Mouse (Mus musculus): ENCODE measurements around the gene Fam193a. TPM values are rescaled to one million over a fixed set of nuclear protein-coding genes. Genes with fewer than 3 reads are reported as not detected.

The Fam193a gene
- polyA plus RNA-seq, 1 experiment from 2014 or later: 7.8 TPM

DNA sequence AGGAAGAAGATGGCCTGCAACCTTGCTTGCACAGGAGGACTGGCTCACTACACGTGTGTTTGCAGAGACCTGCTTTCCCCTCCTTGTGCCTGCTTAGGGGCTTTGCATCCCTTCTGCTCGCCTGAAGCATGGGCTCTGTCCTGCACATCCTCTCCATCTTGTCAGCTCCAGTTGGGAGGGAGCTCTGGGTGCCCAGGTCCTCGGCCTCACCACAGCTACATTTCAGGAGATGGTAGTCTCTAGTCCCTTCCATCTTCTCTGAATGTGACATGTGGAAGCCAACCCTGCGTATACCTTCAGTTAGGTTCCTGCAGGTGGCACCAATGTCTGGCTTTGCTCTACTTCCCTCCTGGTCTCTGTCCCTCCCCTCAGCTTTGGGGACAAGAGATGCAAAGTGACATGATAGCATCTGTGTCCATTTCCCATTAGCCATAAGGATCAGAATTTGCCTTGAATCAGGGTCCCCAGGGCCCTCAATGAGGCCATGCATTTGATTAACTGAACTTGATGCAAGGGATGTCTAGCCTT is 154.3 kb downstream of the Fam193a start:
- Histone ChIP-seq H3K36me3 (no peaks in the 10 kb centered on the region), H3K9ac (no peak overlapping the region), H3K4me1 (replicated peaks) (peaks cover 27% of the 10 kb centered on the region), H3K4me2 (no peak overlapping the region), H3K4me3 (no peak overlapping the region), H3K27me3 (replicated peaks) (no peaks in the 10 kb centered on the region), H3K9me3 (replicated peaks) (no peaks in the 10 kb centered on the region), H3K27ac (ENCODE audit: poor library complexity, severe bottlenecking) (no peak overlapping the region)
- 55% methylated on average over 4 of the region's 4 CpGs for WGBS
- no peak for ATAC-seq (ENCODE audit: insufficient number of reproducible peaks, low FRiP score)

DNA sequence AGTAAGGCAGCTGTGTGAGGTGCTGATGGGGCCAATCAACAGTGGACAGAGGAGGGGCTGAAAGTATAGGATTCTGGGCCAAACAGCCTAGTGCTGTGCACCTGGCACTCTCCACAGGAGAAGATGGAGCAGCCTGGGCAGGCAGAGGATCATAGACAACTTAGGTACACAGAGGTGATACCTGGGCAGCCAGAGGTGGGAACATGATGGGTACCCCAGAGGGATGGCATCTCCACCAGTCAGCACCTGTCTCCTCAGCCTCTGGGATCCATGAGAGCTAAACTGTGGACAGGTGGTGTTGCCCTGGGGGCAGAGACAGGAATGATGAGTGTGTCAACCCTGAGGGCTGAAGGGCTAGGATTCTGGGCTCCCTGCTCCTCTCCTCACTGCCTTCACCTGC is 154.8 kb downstream of the Fam193a start:
- Histone ChIP-seq H3K4me1 (replicated peaks) (peaks cover 27% of the 10 kb centered on the region), H3K9ac (no peak overlapping the region), H3K36me3 (no peaks in the 10 kb centered on the region), H3K27me3 (replicated peaks) (no peaks in the 10 kb centered on the region), H3K9me3 (replicated peaks) (no peaks in the 10 kb centered on the region), H3K27ac (ENCODE audit: poor library complexity, severe bottlenecking) (no peak overlapping the region), H3K4me3 (no peak overlapping the region), H3K4me2 (no peak overlapping the region)
- ATAC-seq (ENCODE audit: insufficient number of reproducible peaks, low FRiP score): no peak

DNA sequence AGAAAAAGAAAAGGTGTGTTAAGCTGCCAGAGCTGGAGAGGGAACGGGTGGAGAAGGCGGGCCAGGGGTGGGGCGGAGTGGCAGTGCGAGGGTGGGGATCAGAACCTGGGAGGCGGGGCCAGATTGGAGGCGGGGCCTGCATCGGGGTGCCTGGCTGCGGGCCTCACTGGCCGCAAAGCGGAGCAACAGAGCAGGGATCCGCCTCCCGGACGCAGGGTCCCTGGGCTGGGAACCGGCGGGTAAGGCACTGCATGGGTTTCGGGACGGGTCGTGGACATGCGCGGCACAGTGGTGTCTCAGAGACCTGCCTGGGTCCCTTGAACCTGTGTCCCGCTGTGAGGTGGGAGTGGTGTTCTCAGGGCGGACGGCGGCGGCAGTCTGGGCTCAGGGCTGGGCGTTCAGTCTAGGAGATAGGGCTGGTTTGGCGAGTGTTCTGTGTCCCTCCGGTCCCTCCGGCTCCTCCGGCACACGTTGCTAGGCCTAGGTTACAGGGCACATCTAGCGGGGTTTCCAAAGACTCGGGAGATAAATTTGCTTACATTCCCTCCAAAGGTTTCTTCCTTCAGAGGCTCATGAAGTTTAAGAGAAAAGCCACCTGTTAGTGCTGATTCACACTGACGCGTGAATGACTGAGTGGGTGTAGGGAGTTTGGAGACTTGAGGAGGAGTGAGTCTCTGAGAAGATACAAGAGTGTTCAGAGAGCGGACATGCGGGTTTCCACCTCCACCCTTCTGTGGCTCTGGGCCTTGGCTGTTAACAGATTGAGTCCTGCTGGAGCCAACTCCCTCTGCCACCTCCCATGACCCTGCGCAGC is 156.1 kb downstream of the Fam193a start, which contains the start of gene Sh3bp2:
TSS of gene Sh3bp2 (plus strand) at position 176 of the 814 bp plus-strand sequence.
- ATAC-seq (ENCODE audit: insufficient number of reproducible peaks, low FRiP score): peak; percentile 96
- WGBS: 2% methylated on average over 38 of the region's 38 CpGs
- H3K9ac ChIP-seq: peak within 1 kb of the TSS; percentile 76
- H3K36me3 ChIP-seq: no peaks in the 10 kb centered on the region
- H3K4me1 ChIP-seq (replicated peaks): peaks cover 21% of the 10 kb centered on the region
- H3K4me3 ChIP-seq: peak within 1 kb of the TSS; percentile 62
- peak within 1 kb of the TSS; percentile 22; the same call in 1 of the 2 replicates for H3K27ac ChIP-seq (ENCODE audit: poor library complexity, severe bottlenecking)
- no peaks in the 10 kb centered on the region for H3K9me3 ChIP-seq (replicated peaks)
- H3K27me3 ChIP-seq (replicated peaks): no peaks in the 10 kb centered on the region
- peak within 1 kb of the TSS; percentile 82 for H3K4me2 ChIP-seq

DNA sequence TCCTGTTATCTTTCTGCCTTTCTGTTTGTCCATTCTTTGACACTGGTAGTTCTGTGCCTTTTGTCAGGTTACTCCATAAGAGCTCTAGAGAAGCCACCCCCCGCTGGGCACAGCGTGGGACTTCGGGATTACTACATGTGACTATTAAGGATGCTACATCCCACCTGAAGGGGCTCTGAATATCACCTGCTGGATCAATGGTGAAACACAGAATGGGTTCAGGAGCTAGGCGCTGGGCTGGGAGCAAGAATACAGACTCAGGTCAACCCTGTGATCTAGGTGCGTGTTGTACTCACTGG is 156.7 kb downstream of the Fam193a start:
- no peak for ATAC-seq (ENCODE audit: insufficient number of reproducible peaks, low FRiP score)
- H3K4me3 ChIP-seq: peak overlapping the region; percentile 62
- H3K4me1 ChIP-seq (replicated peaks): peaks cover 15% of the 10 kb centered on the region
- 39% methylated on average over 5 of the region's 5 CpGs for WGBS
- no peaks in the 10 kb centered on the region for H3K9me3 ChIP-seq (replicated peaks)
- H3K4me2 ChIP-seq: peak overlapping the region; percentile 82
- H3K9ac ChIP-seq: 0 out of 2 replicates have a peak overlapping the region, but pooled peaks have one; percentile 76
- H3K27me3 ChIP-seq (replicated peaks): no peaks in the 10 kb centered on the region
- no peak overlapping the region for H3K27ac ChIP-seq (ENCODE audit: poor library complexity, severe bottlenecking)
- H3K36me3 ChIP-seq: no peaks in the 10 kb centered on the region

DNA sequence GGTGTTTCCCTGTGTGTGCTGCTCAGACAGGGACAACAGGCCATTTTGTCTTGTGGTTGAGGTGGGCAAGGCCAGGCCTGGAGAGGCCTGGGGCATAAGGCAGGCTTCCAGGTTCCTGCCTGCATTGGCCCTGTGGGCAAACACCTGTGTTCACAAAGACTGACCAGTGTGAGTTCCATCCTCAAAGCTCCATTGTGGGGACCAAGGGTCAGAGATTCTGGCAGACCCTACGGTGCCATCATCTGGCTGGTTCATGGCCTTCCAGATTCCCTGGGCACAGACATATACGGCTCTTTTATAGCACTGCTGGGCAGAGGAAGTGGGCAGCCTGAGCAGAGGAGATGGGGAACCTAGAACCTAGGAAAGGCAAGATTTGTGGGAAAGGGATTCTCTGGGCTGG is 157.6 kb downstream of the Fam193a start:
- WGBS: 86% methylated on average over 2 of the region's 2 CpGs
- Histone ChIP-seq H3K27me3 (replicated peaks) (no peaks in the 10 kb centered on the region), H3K36me3 (no peaks in the 10 kb centered on the region), H3K4me1 (replicated peaks) (peaks cover 11% of the 10 kb centered on the region), H3K9me3 (replicated peaks) (no peaks in the 10 kb centered on the region), H3K4me3 (no peak overlapping the region), H3K4me2 (no peak overlapping the region), H3K9ac (no peak overlapping the region), H3K27ac (ENCODE audit: poor library complexity, severe bottlenecking) (no peak overlapping the region)
- no peak for ATAC-seq (ENCODE audit: insufficient number of reproducible peaks, low FRiP score)

DNA sequence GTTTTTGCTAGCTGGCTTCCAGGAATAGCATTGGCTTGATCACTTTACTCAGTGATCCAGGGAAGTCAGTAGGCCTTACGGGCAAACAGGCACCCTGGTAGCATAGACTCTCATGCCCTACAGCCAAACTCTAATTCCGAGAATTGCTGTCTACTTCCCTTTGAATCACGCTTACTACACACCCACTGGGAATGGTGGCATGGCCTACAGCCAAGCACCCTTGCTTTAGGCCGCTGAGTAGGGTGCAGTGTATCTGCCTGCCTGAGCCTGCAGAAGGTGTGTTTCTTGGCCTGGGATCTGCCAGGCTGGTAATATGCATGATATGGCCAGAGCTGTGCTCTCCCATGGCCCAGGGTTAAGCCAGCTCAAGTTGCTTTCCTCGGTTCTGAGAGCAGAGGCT is 159.0 kb downstream of the Fam193a start:
- Histone ChIP-seq H3K27me3 (replicated peaks) (no peaks in the 10 kb centered on the region), H3K4me2 (no peak overlapping the region)
- ATAC-seq (ENCODE audit: insufficient number of reproducible peaks, low FRiP score): no peak

DNA sequence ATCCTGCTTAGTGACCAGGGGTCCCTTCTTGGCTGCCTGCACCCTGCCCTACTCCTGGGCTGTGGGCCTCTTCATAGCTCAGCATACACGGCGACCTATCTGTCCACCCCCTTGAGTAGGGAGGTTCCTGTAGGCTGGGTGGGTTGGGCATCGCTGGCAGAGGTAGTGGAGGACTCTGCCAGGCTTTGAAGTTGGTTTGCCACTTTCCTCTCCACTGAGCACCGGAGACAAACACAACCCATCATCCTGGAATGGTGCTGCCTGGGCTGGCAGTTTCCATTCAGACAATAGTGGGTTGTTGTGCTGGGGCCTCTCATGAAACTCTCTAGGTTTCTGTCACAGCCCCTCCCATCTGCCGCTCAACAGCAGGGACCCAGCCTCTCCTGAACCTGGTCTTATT is 160.4 kb downstream of the Fam193a start:
- Histone ChIP-seq H3K4me1 (replicated peaks) (peaks cover 26% of the 10 kb centered on the region), H3K36me3 (no peaks in the 10 kb centered on the region), H3K27ac (ENCODE audit: poor library complexity, severe bottlenecking) (no peak overlapping the region), H3K9ac (no peak overlapping the region), H3K4me3 (no peak overlapping the region), H3K27me3 (replicated peaks) (no peaks in the 10 kb centered on the region), H3K9me3 (replicated peaks) (no peaks in the 10 kb centered on the region), H3K4me2 (no peak overlapping the region)
- WGBS: 62% methylated on average over 5 of the region's 5 CpGs
- no peak for ATAC-seq (ENCODE audit: insufficient number of reproducible peaks, low FRiP score)

More for the DNA sequence above, 159.0 kb downstream of the Fam193a start:
- Histone ChIP-seq H3K9ac (no peak overlapping the region), H3K36me3 (no peaks in the 10 kb centered on the region), H3K27ac (ENCODE audit: poor library complexity, severe bottlenecking) (no peak overlapping the region), H3K9me3 (replicated peaks) (no peaks in the 10 kb centered on the region), H3K4me3 (no peak overlapping the region), H3K4me1 (replicated peaks) (peaks cover 21% of the 10 kb centered on the region)
- 82% methylated on average over 5 of the region's 5 CpGs for WGBS

DNA sequence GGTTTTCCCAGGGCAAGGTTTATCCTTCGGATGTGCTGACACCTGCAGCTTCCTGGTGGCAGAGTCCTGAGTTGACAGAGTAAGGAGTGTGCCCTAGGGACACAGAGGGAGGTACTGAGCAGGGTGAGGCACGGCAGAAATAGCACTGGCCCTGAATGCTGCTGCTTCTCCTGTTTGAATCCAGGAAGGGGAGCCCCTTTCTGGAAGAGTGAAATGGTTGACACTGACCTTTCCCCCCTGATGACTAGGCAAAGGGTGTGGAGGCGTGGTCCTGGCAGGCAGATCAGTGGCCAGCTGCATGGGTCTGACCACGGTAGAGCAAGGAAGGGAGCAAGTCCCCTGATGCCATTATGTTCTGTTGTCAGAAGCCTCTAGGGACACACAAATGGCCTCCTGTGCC is 161.0 kb downstream of the Fam193a start:
- H3K27ac ChIP-seq (ENCODE audit: poor library complexity, severe bottlenecking): no peak overlapping the region
- no peaks in the 10 kb centered on the region for H3K9me3 ChIP-seq (replicated peaks)
- no peak overlapping the region for H3K4me3 ChIP-seq
- peaks cover 26% of the 10 kb centered on the region for H3K4me1 ChIP-seq (replicated peaks)
- no peaks in the 10 kb centered on the region for H3K27me3 ChIP-seq (replicated peaks)
- no peak overlapping the region for H3K4me2 ChIP-seq
- H3K9ac ChIP-seq: no peak overlapping the region
- WGBS: 47% methylated on average over 4 of the region's 4 CpGs
- ATAC-seq (ENCODE audit: insufficient number of reproducible peaks, low FRiP score): no peak
- H3K36me3 ChIP-seq: no peaks in the 10 kb centered on the region

DNA sequence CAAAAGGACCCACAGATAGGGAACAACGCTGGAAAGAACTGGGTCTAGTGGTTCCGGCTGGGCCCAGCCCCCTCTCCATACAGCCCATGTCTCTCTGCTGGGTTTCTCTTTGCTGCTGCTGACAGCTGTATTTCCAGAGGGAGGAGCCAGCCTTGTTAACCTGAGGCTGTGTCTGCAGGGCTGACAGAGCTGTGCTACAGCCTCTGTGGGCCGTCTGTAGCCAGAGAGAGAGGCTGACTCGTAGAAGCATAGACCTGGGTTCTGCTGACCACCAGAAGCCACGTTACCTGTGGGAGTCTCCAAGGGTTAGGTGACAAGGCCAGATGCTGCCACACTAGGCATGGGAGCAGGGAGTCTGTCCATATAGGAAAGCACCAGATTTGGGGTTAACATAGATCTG is 163.3 kb downstream of the Fam193a start:
- no peak overlapping the region for H3K4me3 ChIP-seq
- H3K4me1 ChIP-seq (replicated peaks): peaks cover 15% of the 10 kb centered on the region
- no peaks in the 10 kb centered on the region for H3K27me3 ChIP-seq (replicated peaks)
- no peak overlapping the region for H3K27ac ChIP-seq (ENCODE audit: poor library complexity, severe bottlenecking)
- H3K4me2 ChIP-seq: no peak overlapping the region
- no peaks in the 10 kb centered on the region for H3K9me3 ChIP-seq (replicated peaks)
- no peak overlapping the region for H3K9ac ChIP-seq
- H3K36me3 ChIP-seq: no peaks in the 10 kb centered on the region
- no peak for ATAC-seq (ENCODE audit: insufficient number of reproducible peaks, low FRiP score)
- 59% methylated on average over 5 of the region's 5 CpGs for WGBS

DNA sequence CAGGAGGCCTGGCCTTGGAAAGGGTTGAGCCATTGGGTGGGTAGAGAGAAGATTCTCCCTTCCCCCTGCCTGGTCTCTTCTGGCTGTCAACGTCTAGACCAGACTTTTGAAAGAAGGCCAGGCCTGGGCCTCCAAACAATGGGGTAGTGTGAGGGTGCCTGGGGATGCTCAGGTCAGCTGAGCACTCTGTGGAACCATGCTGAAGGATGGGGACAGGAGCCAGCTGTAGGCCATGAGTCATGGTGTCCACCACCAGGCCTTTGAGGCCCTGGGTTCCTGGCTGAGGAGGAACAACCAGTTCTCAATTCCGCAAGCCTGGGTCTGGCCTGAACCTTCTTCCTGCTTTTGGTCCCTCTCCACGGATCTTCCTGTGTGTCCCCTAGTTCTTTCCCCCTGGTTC is 164.1 kb downstream of the Fam193a start:
- no peak overlapping the region for H3K9ac ChIP-seq
- H3K9me3 ChIP-seq (replicated peaks): no peaks in the 10 kb centered on the region
- peaks cover 15% of the 10 kb centered on the region for H3K4me1 ChIP-seq (replicated peaks)
- no peaks in the 10 kb centered on the region for H3K36me3 ChIP-seq
- H3K27me3 ChIP-seq (replicated peaks): no peaks in the 10 kb centered on the region
- ATAC-seq (ENCODE audit: insufficient number of reproducible peaks, low FRiP score): peak; percentile 34; the same call in 1 of the 2 replicates
- H3K4me2 ChIP-seq: no peak overlapping the region
- no peak overlapping the region for H3K27ac ChIP-seq (ENCODE audit: poor library complexity, severe bottlenecking)
- no peak overlapping the region for H3K4me3 ChIP-seq
- 45% methylated on average over 3 of the region's 3 CpGs for WGBS

DNA sequence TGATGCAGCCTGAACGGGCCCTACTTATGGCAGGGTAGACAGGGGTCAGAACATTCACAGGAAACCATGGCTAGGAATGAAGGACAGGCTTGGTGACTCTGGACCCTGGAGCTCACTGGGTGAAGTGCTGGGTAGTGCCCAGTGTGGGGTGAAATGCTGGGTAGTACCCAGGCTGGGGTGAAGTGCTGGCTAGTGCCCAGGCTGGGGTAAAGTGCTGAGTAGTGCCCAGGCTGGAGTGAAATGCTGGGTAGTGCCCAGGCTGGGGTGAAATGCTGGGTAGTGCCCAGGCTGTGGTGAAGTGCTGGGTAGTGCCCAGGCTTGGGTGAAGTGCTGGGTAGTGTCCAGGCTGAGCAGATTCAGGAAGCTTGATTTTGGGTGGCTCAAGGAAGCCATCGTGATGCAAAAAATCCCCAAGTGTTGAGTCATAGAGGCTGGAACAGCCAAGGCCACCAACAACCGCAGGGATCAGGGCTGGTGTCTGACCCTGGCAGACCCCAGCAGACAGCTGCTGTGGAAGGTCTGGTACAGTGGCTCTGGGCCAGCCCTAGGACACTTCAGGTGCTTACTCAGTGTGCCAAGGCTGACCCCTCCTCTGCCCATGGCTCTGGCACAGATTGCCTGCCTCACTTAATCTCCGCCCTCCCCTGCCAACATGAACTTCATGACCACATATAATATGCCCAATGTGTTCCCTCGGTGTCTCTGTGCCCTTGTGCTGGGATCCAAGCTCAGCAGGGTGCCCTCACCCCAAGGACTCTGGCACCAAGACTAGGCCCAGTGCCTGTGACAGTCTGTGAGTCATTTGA is 165.2 kb downstream of the Fam193a start:
- no peaks in the 10 kb centered on the region for H3K9me3 ChIP-seq (replicated peaks)
- H3K27me3 ChIP-seq (replicated peaks): no peaks in the 10 kb centered on the region
- no peak overlapping the region for H3K4me3 ChIP-seq
- no peak overlapping the region for H3K4me2 ChIP-seq
- no peak for ATAC-seq (ENCODE audit: insufficient number of reproducible peaks, low FRiP score)
- H3K9ac ChIP-seq: no peak overlapping the region
- no peaks in the 10 kb centered on the region for H3K36me3 ChIP-seq
- peaks cover 15% of the 10 kb centered on the region for H3K4me1 ChIP-seq (replicated peaks)
- 75% methylated on average over 5 of the region's 5 CpGs for WGBS
- no peak overlapping the region for H3K27ac ChIP-seq (ENCODE audit: poor library complexity, severe bottlenecking)
